Mouse (Mus musculus): ENCODE results near the gene Cfap43. TPM values are rescaled to one million over a fixed set of nuclear protein-coding genes. Genes with fewer than 3 reads are reported as not detected.

Gene Cfap43
- total and polyA plus RNA-seq, 3 experiments = 3.2 to 12.7 (median 11.7) TPM

GRCm38 (mm10) chr19:47902316-47903201 lies 16.5 kb downstream of the Cfap43 start:
- no peak for TF ChIP-seq CTCF (conservative IDR thresholded peaks at IDR 0.05 in 1 of 2, IDR thresholded peaks at IDR 0.05 in 1 of 2; ENCODE audit: low read depth in 2 of 2, low read length in 2 of 2)
- no peak for TF ChIP-seq POLR2A (IDR thresholded peaks at IDR 0.05; ENCODE audit: low read depth, low read length)
- TF ChIP-seq CHD1 (IDR thresholded peaks at IDR 0.05; ENCODE audit: low read depth, low read length) = no peak
- no peak for TF ChIP-seq KAT2A (IDR thresholded peaks at IDR 0.05; ENCODE audit: insufficient replicate concordance, low read length)
- TF ChIP-seq USF2 (conservative IDR thresholded peaks at IDR 0.05; ENCODE audit: low read depth, low read length) = no peak
- TF ChIP-seq HCFC1 (IDR thresholded peaks at IDR 0.05; ENCODE audit: low read depth, low read length) = no peak
- DNase-seq (ENCODE audit: extremely low read depth) = no peak
- Histone ChIP-seq H3K4me3 (replicated peaks in 1 of 3; ENCODE audit: low read depth in 2 of 3, low read length in 2 of 3, poor library complexity in 1 of 3) (no peak overlapping the region), H3K27me3 (replicated peaks) (no peaks in the 10 kb centered on the region), H3K9ac (ENCODE audit: insufficient read depth, low read depth) (no peak overlapping the region), H3K4me2 (ENCODE audit: insufficient read depth, low read depth, poor library complexity, severe bottlenecking) (no peak overlapping the region), H3K4me1 (ENCODE audit: control insufficient read depth in 1 of 2, insufficient read depth in 2 of 2) (peaks cover 6 to 24% of the 10 kb centered on the region in 2 experiments), H3K79me2 (replicated peaks; ENCODE audit: control insufficient read depth, extremely low read depth, insufficient read depth, poor library complexity, severe bottlenecking) (no peaks in the 10 kb centered on the region), H3K36me3 (replicated peaks in 1 of 2; ENCODE audit: control insufficient read depth in 1 of 2, insufficient read depth in 1 of 2, low read length in 1 of 2) (peaks cover 11 to 84% of the 10 kb centered on the region in 2 experiments), H3K27ac (ENCODE audit: insufficient read depth, low read depth) (no peak overlapping the region), H3K9me3 (replicated peaks; ENCODE audit: low read length) (no peaks in the 10 kb centered on the region)
- dilution Hi-C loops (cut with MboI; ENCODE audit: extremely low pct_ligation_motif_present, extremely low pct_unique_long_range_greater_than_20kb, low sequenced_read_pairs) (no loop called here), in situ Hi-C loops (cut with MboI; ENCODE audit: low pct_ligation_motif_present, low pct_unique_long_range_greater_than_20kb, low sequenced_read_pairs) (no loop called here)

- DNase-seq (ENCODE audit: extremely low read depth) = no peak
- H3K36me3 ChIP-seq (replicated peaks in 1 of 2; ENCODE audit: control insufficient read depth in 1 of 2, insufficient read depth in 1 of 2, low read length in 1 of 2) = peaks cover 31 to 94% of the 10 kb centered on the region in 2 experiments
- dilution Hi-C loops (cut with MboI; ENCODE audit: extremely low pct_ligation_motif_present, extremely low pct_unique_long_range_greater_than_20kb, low sequenced_read_pairs) = no loop called here
Measured at GRCm38 (mm10) chr19:47900558-47900957, 18.5 kb downstream of the Cfap43 start.

GRCm38 (mm10) chr19:47900012-47900411 lies 19.1 kb downstream of the Cfap43 start:
- in situ Hi-C loops (cut with MboI; ENCODE audit: low pct_ligation_motif_present, low pct_unique_long_range_greater_than_20kb, low sequenced_read_pairs) = no loop called here
- peaks cover 0 to 8% of the 10 kb centered on the region in 2 experiments; a peak in 2 of 4 replicates for H3K4me1 ChIP-seq (ENCODE audit: control insufficient read depth in 1 of 2, insufficient read depth in 2 of 2)
- no peaks in the 10 kb centered on the region for H3K79me2 ChIP-seq (replicated peaks; ENCODE audit: control insufficient read depth, extremely low read depth, insufficient read depth, poor library complexity, severe bottlenecking)
- H3K4me3 ChIP-seq (replicated peaks in 1 of 3; ENCODE audit: low read depth in 2 of 3, low read length in 2 of 3, poor library complexity in 1 of 3) = no peak overlapping the region
- H3K36me3 ChIP-seq (replicated peaks in 1 of 2; ENCODE audit: control insufficient read depth in 1 of 2, insufficient read depth in 1 of 2, low read length in 1 of 2) = peaks cover 36 to 94% of the 10 kb centered on the region in 2 experiments
- TF ChIP-seq CTCF (conservative IDR thresholded peaks at IDR 0.05 in 1 of 2, IDR thresholded peaks at IDR 0.05 in 1 of 2; ENCODE audit: low read depth in 2 of 2, low read length in 2 of 2) (peak; percentile 19 to 38), HCFC1 (IDR thresholded peaks at IDR 0.05; ENCODE audit: low read depth, low read length) (no peak), POLR2AphosphoS2 (IDR thresholded peaks at IDR 0.05; ENCODE audit: low read depth, low read length) (no peak)
- H3K27ac ChIP-seq (ENCODE audit: insufficient read depth, low read depth) = no peak overlapping the region
- dilution Hi-C loops (cut with MboI; ENCODE audit: extremely low pct_ligation_motif_present, extremely low pct_unique_long_range_greater_than_20kb, low sequenced_read_pairs) = no loop called here
- no peaks in the 10 kb centered on the region for H3K27me3 ChIP-seq (replicated peaks)
- H3K4me2 ChIP-seq (ENCODE audit: insufficient read depth, low read depth, poor library complexity, severe bottlenecking) = no peak overlapping the region
- H3K9ac ChIP-seq (ENCODE audit: insufficient read depth, low read depth) = no peak overlapping the region
- H3K9me3 ChIP-seq (replicated peaks; ENCODE audit: low read length) = no peaks in the 10 kb centered on the region
- no peak for DNase-seq (ENCODE audit: extremely low read depth)

More at GRCm38 (mm10) chr19:47900558-47900957, 18.5 kb downstream of the Cfap43 start:
- no peaks in the 10 kb centered on the region for H3K9me3 ChIP-seq (replicated peaks; ENCODE audit: low read length)
- H3K27ac ChIP-seq (ENCODE audit: insufficient read depth, low read depth) = no peak overlapping the region
- H3K4me1 ChIP-seq (ENCODE audit: control insufficient read depth in 1 of 2, insufficient read depth in 2 of 2) = peaks cover 3 to 13% of the 10 kb centered on the region in 2 experiments; a peak in 3 of 4 replicates
- in situ Hi-C loops (cut with MboI; ENCODE audit: low pct_ligation_motif_present, low pct_unique_long_range_greater_than_20kb, low sequenced_read_pairs) = no loop called here
- H3K79me2 ChIP-seq (replicated peaks; ENCODE audit: control insufficient read depth, extremely low read depth, insufficient read depth, poor library complexity, severe bottlenecking) = no peaks in the 10 kb centered on the region
- H3K27me3 ChIP-seq (replicated peaks) = no peaks in the 10 kb centered on the region
- H3K9ac ChIP-seq (ENCODE audit: insufficient read depth, low read depth) = no peak overlapping the region
- H3K4me3 ChIP-seq (replicated peaks in 1 of 3; ENCODE audit: low read depth in 2 of 3, low read length in 2 of 3, poor library complexity in 1 of 3) = no peak overlapping the region
- no peak overlapping the region for H3K4me2 ChIP-seq (ENCODE audit: insufficient read depth, low read depth, poor library complexity, severe bottlenecking)
- TF ChIP-seq MAFK (IDR thresholded peaks at IDR 0.05; ENCODE audit: insufficient replicate concordance, low read length) = no peak
